Comparison of ENCODE assay signal across 18 mouse cellular contexts in genomic region chr6:128232216-128232615, GRCm38 (mm10).
"Had no signal": no experiment of that assay in that cellular context is flagged by ENCODE, and none has a peak within 500 bp of the region (broad histone marks: within the 10 kb centered on the region; RNA-seq: fewer than 3 reads in every experiment).

No protein-coding gene starts in this region.

- ATAC-seq: midbrain, embryonic 15.5 days had no signal

- H3K4me2 ChIP-seq: kidney, embryonic 15.5 days; liver, embryonic 13.5 days; midbrain, embryonic 12.5 days; midbrain, embryonic 15.5 days; neural tube, embryonic 13.5 days had no signal

- H3K4me1 ChIP-seq: liver, embryonic 13.5 days; midbrain, embryonic 15.5 days; neural tube, embryonic 13.5 days had no signal

- H3K36me3 ChIP-seq: kidney, embryonic 15.5 days; liver, embryonic 13.5 days; midbrain, embryonic 12.5 days; midbrain, embryonic 15.5 days; neural tube, embryonic 13.5 days had no signal

- H3K9me3 ChIP-seq: kidney, embryonic 15.5 days; liver, embryonic 13.5 days; midbrain, embryonic 12.5 days; midbrain, embryonic 15.5 days; neural tube, embryonic 13.5 days had no signal

- H3K27me3 ChIP-seq: kidney, embryonic 15.5 days; liver, embryonic 13.5 days; midbrain, embryonic 12.5 days; midbrain, embryonic 15.5 days; neural tube, embryonic 13.5 days had no signal

- H3K27ac ChIP-seq: kidney, embryonic 15.5 days; left cerebral cortex, adult 2 months; liver, embryonic 13.5 days; macrophage; midbrain, embryonic 12.5 days; midbrain, embryonic 15.5 days; neural tube, embryonic 13.5 days; stomach, postnatal 0 days had no signal

- H3K4me3 ChIP-seq: kidney, embryonic 15.5 days; left cerebral cortex, adult 2 months; liver, embryonic 13.5 days; midbrain, embryonic 12.5 days; midbrain, embryonic 15.5 days; myocyte; neural tube, embryonic 13.5 days had no signal

- DNase-seq: kidney, adult 8-10 months; kidney, postnatal 10 days; layer of hippocampus, postnatal 36 days; liver, embryonic 13.5 days; lung, adult 2 months; right cerebral cortex, adult 18-20 months; right cerebral cortex, postnatal 14 days; right cerebral cortex, postnatal 4 days; thymus, adult 2 months; thymus, postnatal 25 days had no signal

- H3K9ac ChIP-seq: kidney, embryonic 15.5 days; liver, embryonic 13.5 days; midbrain, embryonic 12.5 days; midbrain, embryonic 15.5 days; neural tube, embryonic 13.5 days had no signal
